Mouse (Mus musculus): ENCODE measurements at regions not wholly inside any gene's neighbourhood (a gene's known extent, or its start where the extent isn't known, plus 50 kb on each side); places are given as distances from the start of the nearest gene placed in this dataset.

DNA sequence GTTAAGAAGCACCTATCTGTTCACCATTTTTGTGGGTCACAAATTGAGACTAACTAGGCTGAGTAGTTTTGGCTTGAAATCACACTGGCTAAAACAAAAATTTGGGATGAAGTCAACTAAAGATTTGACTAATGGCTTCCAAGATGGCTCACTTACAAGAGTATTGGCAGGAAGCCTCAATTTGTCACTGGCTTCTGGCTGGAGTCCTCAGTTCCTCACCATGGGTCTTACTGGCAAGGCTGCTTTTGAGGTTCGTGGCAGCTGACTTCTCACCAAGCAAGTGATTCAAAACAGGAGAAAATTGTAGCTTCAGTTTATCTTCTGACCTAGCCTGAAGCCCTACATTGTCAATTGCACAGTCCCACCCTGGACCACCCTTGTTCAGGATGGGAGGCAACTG is 250.0 kb upstream of the Nbea start:
- DNase-seq (ENCODE audit: low spot score in 2 of 2): peak in 1 of 2 experiments; percentile 21

DNA sequence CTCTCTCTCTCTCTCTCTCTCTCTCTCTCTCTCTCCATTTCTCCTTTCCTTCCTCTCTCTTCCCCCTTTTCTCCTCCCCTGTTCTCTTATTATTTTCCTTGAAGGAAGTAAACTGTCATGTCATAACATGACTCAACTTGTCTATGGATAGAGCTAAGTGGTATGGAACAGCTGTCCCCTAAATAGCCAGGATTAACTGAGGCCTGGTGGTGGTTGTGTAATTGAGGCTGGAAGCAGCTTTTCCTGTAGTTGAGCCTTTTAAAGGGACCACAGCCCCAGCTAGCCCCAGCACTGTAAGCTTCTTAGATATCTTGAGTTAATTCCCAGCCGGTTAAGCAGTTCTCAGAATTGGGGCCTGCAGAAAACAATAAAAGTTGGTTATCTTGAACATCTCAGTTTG is 243.7 kb upstream of the Nbea start:
- DNase-seq (ENCODE audit: low spot score in 2 of 2): no peak

DNA sequence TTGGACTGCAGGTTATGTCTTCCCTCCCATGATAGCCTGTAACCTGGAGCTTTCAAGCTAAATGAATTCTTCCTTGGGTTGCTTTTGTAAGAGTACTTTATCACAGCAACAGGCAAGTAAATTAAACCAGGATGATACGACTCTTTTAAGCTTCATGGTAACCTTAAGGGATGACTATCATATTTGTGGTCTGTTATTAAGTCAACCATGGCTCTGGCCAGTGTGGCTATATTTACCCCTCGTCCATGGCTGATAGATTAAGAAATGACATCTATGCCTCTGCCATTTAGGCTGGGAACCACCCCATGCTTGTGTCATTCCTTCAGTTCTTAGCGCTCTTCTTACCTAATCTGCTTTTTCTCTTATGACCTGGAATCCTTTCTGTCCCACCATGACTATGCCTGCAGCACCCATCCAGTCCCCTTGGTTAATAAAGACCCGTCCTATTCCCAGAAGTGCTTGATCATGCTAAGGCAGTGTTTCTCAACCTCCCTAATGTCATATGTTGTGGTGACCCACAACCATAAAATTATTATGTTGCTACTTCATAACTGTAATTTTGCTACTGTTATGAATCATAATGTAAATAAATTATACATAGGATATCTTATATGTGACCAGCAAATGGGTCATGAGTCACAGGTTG is 214.5 kb upstream of the Nbea start:
- DNase-seq (ENCODE audit: low spot score in 2 of 2): no peak

DNA sequence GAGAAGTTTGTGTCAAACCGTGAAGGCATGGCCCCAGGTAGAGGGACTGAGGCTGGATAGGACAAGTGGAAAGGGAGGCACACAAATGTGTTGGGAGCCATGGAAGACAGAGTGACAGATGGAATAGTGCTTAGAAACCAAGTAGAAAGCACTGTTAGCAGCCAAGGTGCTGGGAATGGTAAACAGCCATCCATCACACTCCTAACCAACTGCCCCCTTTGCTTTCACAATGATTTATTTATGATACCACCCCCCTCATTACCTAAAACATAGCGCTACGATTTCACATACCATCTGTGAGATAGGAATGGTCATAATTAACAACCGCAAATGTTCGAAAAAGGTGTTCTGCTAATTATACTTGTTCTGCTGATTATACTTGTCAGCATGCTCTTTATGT is 209.6 kb upstream of the Nbea start:
- DNase-seq (ENCODE audit: low spot score in 2 of 2): no peak

DNA sequence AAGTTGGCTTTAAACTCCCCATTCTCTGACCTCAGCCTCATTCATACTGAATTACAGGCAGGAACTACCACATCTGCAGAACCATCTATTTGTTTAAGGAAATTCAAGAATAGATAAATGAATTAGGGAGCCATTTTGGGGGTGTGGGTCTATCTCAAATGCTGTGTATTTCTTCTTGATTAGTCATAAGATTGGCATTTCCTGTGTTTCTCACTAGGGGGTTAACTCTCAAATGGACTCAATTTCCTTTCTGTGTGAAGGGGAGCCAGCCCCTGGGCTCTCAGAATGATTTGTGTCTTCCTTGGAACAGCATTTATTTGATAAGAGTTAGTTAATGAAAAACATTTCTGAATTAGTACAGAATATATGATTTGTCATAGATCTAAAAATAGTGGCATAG is 196.8 kb upstream of the Nbea start:
- DNase-seq (ENCODE audit: low spot score in 2 of 2): no peak

DNA sequence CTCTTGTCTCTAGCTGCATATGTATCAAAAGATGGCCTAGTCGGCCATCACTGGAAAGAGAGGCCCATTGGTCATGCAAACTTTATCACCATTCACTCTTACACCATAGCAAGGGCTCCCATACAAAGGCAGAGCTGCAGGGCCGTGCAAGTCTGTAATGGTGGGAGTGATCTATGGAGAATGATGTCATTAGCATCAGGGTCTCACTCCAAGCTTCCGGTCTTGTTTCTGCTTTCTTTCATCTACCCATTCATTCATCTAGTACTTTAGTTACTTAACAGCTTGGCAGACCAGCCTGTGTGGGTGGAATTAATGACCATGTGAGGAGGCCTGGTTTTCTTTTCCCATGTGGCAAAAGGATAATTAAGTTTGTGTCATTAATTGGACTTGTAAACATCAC is 196.0 kb upstream of the Nbea start:
- DNase-seq (ENCODE audit: low spot score in 2 of 2): no peak

DNA sequence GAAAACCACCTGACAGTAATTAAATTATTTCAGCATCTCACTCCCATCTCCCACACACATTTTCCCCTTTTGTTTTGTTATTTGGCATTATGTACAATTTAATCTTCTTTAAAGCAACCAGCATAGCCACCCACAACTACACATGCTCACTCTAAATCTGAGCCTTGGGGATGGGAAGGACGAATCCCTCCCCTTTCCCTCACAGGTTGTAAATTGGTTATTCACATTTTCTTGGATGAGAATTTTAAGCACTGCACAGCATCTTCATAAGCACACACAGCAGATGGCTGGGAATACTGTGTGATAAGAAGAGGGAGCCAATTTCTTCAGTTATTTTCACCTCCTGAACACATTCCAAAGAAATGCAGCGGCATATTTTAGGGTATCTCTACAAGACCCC is 179.0 kb upstream of the Nbea start:
- peak; percentile 53 to 81 for DNase-seq (ENCODE audit: low spot score in 2 of 2)

DNA sequence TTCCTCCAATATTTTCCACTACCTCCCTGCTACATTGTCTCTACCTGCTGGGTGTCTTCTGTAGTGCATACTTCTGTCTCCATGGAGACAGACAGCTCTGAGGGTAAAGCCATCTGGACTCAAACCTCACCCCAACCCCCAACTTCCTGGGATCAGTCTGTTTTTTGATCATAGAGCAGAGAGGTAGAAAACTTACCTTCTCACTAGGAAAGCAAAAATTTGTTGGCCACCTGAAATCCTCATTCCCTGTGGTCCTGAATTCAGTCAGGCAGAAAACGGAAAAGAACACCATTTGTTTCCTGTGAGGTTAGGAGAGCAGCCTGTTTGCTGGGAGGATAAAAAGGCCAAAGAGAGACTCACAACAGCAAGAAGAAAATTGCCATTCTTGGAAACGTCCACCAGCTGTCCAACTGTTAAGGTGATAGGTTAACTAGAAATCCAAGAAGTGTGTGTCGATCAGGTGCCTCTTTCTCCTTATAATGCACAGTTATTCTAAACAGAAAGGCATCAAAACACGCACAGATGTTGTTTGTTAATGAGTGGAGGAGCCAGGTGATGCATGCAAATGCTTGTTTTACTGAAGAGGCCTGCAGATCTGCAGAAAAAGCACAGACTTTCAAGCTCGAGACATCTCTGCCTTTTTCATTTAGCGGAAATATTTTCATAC is 173.7 kb upstream of the Nbea start:
- peak in 1 of 2 experiments; percentile 37 for DNase-seq (ENCODE audit: low spot score in 2 of 2)

DNA sequence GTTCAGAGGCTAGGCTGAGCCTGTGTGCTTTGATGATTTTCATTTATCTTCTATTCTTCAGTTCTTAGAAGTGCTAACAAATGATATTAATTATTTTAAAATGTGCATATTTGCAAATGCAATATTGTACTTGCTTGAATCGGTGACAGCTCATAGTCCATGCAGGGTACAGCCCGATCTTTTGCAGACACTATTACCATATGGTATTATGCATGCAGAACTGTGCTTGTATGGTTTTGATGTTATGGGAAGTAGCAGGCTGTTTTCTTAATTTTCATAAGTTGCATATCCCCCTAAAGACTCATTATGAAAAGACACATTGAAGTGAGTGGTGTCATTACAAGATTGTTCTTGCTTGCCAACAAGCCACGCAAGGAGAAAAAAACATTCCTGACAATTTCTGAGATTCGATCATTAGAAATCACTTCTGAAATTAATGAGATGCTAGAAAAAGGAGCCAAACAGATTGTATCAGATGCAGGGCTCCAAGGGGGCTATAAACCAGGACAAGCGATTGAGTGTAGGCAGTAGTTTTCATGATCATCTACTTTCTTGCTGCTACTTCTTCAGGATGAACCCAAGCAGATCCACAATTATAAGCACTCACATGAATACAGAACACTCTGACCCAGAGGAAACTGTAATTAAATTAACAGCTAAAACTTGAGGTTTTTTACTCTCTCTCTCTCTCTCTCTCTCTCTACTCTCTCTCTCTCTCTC is 172.8 kb upstream of the Nbea start:
- no peak for DNase-seq (ENCODE audit: low spot score in 2 of 2)

Data from right cerebral cortex, postnatal 10 days (tissue).